Mouse (Mus musculus) T-helper 1 cell (primary cell): Measurements from ENCODE around the gene Actg1.

Experiments used
- in situ Hi-C: fragments of 300-600 bp; cut with MboI, MseI; formaldehyde crosslinking; loops from one replicate; pipeline ENCODE4 v1.15.1; 2025; ENCODE audit warnings: high pct_unique_total_duplicates

Actg1 gene

DNA sequence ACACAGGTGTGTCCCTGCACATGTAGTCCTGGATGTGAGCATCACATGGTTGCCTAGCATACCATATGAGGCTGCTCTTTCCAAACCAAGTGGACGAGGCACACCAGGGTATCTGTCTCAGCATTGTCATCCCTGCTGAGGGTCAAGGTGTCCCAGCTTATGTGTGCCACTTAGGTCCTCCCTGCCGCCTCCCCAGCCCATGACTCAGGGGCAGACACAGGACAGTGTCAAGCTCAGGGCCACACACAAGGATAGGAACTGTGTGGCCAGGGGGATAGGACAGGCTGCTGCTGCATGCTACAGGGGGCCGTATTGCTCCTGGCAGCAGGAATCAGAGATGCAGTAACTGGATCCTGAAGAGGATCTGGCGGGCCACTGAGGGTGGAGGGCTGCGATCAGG lies 12.4 kb upstream of the Actg1 start:
- in situ Hi-C loops: no loop called here

DNA sequence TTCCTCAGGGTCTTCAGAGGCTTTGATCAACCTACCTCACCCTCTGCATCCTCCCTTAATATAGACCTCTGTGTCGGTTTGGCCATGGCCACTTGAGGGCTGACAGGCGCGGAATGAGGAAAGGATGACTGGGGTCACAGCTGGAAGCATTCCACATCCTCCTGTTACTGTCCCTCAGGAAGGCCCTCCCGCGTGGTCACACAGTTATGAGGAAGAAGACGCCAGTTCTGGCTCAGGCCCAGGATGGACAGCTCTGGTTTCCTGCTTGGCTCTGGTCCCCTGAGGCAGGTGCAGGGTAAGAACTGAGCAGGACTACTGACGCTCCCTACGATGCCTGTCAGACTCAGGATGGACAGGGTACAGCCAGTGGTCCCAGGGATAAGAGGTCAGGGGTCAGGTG lies 11.7 kb upstream of the Actg1 start:
- in situ Hi-C loops: no loop called here

GRCm38 (mm10) chr11:120359391-120359790 lies 11.0 kb upstream of the Actg1 start:
- in situ Hi-C loops: no loop called here

DNA sequence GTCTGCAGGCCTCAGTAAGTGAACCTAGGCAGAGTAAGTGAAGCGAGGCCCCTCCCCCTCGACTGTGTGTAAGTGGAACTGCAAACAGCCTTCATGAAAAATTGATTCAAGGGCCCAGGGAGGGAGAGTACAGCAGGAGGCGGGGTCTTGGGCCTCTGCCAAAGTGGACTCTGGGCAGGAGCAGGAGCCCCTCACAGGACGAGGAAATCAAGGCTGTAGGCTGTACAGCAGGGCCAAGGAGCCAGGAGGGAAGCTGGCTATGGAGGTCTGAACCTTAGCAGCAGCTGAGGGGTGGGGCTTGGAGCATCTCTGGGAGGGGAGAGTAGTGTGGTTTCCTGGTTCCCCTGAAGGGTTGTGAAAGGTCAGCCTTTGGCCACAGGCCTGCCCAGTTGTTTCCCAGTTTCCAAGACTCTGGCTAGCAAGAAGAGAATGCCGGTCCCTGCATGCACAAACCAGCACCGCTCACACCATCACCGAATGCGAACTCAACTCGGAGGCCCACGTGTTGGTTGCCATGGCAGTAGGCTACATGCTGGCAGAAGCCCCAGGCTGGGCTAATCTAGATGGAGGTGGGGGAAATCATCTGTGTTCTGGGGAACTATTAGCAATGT lies 9.6 kb upstream of the Actg1 start:
- in situ Hi-C loops: no loop called here

- in situ Hi-C loops: no loop called here
Observed at GRCm38 (mm10) chr11:120356900-120357299, 8.6 kb upstream of the Actg1 start.

GRCm38 (mm10) chr11:120356319-120356840 lies 8.0 kb upstream of the Actg1 start:
- in situ Hi-C loops: no loop called here

- in situ Hi-C loops: no loop called here
Observed at GRCm38 (mm10) chr11:120355277-120356039, 7.1 kb upstream of the Actg1 start.

- in situ Hi-C loops: loop anchor here (5.0 kb wide), 1 partner anchor 42 kb away; no protein-coding TSS in a partner anchor
Observed at GRCm38 (mm10) chr11:120354304-120355276, 6.2 kb upstream of the Actg1 start.

DNA sequence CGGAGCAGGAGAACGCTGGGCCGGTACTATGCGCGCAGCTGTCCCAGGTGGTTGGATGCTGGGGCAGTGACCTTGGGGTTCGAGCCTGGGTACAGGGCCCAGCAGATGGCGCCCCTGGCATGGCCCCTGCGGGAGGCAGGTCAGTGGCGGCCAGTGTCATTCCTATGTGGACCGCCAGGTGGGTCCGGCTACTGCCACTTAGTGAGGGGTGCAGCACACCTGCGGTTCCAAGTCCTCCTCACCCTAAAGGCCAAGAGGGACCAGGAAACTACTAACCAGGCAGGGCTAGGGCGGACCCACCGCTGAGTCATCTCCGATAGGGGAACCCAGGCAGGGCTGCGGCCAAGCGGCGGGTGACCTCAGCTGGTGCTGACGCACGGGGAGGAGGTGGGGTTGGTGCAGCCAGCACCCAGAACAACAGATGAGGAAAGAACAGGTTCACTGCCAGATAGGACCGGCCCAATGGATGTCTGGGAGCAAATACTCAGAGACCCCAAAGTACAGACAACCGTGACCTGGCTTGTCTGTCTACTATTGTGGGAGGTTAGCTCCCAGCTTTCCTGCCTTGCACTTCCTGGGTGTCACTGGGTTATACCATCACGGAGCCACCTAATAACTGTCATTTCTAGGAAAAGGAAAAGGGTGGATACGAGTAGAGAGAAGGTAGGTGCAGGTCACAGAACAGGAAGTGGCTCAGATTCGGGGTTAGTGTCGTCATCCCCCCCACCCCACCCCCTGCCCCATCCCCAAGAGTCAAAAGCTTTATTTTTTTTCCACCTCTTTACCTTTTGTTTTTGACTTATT lies 5.4 kb upstream of the Actg1 start:
- in situ Hi-C loops: loop anchor here (5.0 kb wide), 1 partner anchor 41 kb away; no protein-coding TSS in a partner anchor

DNA sequence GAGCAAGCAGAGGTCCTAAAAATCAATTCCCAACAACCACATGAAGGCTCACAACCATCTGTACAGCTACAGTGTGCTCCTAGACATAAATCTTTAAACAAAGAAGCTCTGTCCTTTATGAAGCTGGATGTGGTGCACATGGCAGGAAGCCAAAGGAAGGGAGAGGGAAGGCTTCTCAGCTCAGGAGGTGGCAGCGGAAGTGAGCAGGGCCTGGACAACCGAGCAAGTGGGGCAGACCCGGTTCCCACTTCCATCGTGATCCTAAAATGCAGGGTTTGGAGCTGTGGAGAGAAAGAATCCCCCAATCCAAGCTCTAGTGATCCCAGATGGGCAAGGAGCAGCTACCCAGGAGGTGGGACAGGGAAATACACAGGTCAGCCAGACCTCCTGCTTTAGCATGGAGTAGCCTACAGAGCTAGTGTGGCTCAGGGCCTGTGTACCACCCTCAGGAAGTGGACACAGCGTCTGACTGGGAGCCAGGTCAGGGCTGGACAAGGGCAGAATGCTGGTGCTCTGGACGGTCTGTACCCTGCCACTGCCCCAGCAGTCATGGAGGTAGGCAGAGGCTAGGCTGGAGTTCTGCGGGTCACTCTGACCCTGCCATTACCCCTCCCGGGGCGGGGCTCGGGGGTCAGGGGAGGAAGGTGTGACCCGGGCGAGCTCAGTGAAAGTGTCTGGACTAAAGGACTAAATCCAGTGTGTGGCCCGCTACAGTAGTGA lies 4.4 kb upstream of the Actg1 start:
- in situ Hi-C loops: loop anchor here (5.0 kb wide), 1 partner anchor 40 kb away; no protein-coding TSS in a partner anchor

GRCm38 (mm10) chr11:120352093-120352350 lies 3.7 kb upstream of the Actg1 start:
- in situ Hi-C loops: loop anchor here (5.0 kb wide), 1 partner anchor 40 kb away; no protein-coding TSS in a partner anchor

- in situ Hi-C loops: loop anchor here (5.0 kb wide), 1 partner anchor 39 kb away; no protein-coding TSS in a partner anchor
Observed at GRCm38 (mm10) chr11:120351250-120352092, 3.1 kb upstream of the Actg1 start.

GRCm38 (mm10) chr11:120350711-120351110 lies 2.4 kb upstream of the Actg1 start:
- in situ Hi-C loops: loop anchor here (5.0 kb wide), 1 partner anchor 38 kb away; no protein-coding TSS in a partner anchor

DNA sequence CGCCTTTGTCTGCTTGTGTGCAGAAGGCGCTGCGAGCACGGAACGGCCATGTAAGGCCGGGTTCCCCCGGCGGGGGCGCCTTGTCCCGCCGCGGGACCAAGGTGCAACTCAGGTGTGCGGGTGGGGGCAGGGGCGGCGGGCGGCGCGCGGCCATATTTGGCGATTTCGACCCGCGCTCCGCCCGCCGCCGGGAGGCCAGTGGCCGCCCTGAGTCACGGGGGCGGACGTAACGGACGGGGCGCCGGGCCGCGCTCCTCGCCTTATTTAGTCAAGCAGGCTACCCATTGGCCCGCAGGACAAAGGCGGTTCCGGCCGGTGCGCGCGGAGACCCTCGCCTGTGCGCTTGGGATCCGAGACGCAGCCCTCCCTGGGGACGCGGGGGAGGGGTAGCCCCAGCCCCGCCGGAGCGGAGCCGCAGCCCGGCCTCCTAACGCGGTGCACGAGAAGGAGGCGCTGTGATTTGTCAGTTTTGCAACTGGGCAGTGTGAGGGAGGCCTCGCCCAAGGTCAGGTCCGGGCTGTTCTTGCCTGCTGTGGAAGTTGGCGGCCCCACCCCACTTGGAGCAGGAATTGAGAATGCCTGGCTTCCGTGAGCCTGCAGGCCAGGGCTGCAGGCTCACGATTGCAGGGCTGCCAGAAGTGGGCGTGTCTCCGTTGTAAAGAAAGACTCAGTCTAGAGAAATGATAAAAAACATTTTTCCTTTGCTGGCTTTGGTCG lies 1.8 kb upstream of the Actg1 start:
- in situ Hi-C loops: loop anchor here (5.0 kb wide), 1 partner anchor 38 kb away; no protein-coding TSS in a partner anchor

GRCm38 (mm10) chr11:120349371-120349985 lies 1.1 kb upstream of the Actg1 start:
- in situ Hi-C loops: no loop called here

DNA sequence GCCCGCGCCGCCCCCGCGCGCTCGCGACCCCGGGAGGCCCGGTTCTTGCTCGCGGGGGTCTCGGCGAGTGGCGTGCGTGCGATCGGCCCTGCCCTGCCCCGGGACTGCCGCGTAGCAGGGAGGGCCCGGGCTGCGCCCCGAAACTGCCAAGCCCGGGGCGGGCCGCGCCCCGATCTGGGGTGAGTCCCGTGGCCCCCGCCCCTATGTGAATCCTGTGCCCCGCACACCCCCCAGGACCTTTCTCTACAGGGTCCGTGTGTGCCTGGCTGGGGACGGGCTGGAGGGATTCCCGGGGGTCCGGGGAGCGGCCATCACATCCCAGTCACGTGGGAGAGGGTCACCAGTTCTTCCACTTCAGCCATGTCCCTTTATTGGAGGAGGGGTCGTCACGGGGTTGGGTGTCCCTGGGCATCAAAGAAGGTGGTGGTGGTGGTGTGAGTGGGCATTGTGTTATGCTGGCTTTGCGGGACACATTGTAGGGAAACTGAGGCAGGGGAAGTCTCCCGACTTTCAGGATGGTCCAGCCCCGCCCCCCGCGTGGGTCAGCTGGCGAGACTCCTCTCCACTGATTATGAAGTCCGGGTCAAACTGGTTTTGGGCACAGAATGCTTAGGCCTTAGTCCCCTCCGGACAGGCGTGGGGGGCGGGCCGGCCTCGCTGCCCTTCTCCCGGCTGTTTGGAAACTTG lies 485 bp upstream of the Actg1 start:
- in situ Hi-C loops: no loop called here

DNA sequence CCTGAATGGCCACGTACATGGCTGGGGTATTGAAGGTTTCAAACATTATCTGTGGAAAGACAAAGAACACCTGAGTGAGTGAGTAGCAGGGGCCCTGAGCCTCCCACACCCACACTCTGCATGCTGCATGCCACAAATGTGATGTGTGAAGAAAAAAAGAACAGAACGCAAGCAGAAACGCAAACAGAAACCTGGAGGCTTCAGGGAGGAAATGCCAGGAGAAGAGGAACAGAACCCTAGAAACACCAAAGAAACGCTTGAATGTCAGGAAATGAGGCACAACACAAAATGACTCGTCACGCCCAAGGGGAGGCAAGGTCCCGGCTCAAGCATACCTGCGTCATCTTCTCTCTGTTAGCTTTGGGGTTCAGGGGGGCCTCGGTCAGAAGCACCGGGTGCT lies 1.0 kb downstream of the Actg1 start:
- in situ Hi-C loops: no loop called here
